Mouse (Mus musculus): ENCODE data around the gene Serinc3. TPM values are rescaled to one million over a fixed set of nuclear protein-coding genes. Genes with fewer than 3 reads are reported as not detected.

Gene Serinc3
- total RNA-seq, 2 experiments from 2014 or later, result 316 to 421 TPM

Other genes with a start within 250 kb of the Serinc3 start
- gene Jph2, start 247.1 kb downstream of the Serinc3 start, total RNA-seq (2021), result 100 to 1,000 TPM; 323 to 334 TPM
- gene Oser1, start 220.4 kb downstream of the Serinc3 start, total RNA-seq (2021), result 10 to 100 TPM; 21.9 TPM
- gene Gdap1l1, start 206.7 kb downstream of the Serinc3 start, total RNA-seq (2021), result not detected
- gene Fitm2, start 172.5 kb downstream of the Serinc3 start, total RNA-seq (2021), result 100 to 1,000 TPM; 196 to 197 TPM
- gene R3hdml, start 152.8 kb downstream of the Serinc3 start, total RNA-seq (2021), result not detected
- gene Hnf4a, start 138.3 kb downstream of the Serinc3 start, total RNA-seq (2021), result not detected
- 10 to 100 TPM in 1 of 2 experiments, 1 to 10 TPM in 1; 9.9 to 11.6 TPM for gene Ttpal, start 42.8 kb downstream of the Serinc3 start, total RNA-seq (2021)
- gene Pkig, start 13.3 kb upstream of the Serinc3 start, total RNA-seq (2021), result 100 to 1,000 TPM; 221 to 229 TPM
- under 1 TPM; 0.60 to 0.64 TPM for gene Ada, start 105.1 kb upstream of the Serinc3 start, total RNA-seq (2021)
- gene Ccn5, start 175.7 kb upstream of the Serinc3 start, total RNA-seq (2021), result 1 to 10 TPM; 1.5 to 2.0 TPM
- not detected for gene Kcnk15, start 208.5 kb upstream of the Serinc3 start, total RNA-seq (2021)